In genomic region chr11:87778100-87778765, GRCm38 (mm10) we compare ENCODE assay signal across 8 mouse cellular contexts. TPM values are rescaled to one million over a fixed set of nuclear protein-coding genes. Genes with fewer than 3 reads are reported as not detected.
DNase-seq lines count a peak whose midpoint lies in the region; ATAC-seq lines count a peak whose summit lies in the region.

No protein-coding gene starts in this region.

- intact Hi-C loops in left cerebral cortex, postnatal 14 days (cut with DNase I): no loop called here

- H3K4me3 ChIP-seq in embryonic facial prominence, embryonic 12.5 days: peak overlapping the region; percentile 40
- peak overlapping the region; percentile 34 for H3K4me3 ChIP-seq in hindbrain, embryonic 16.5 days (ENCODE audit: low read length)

- H3K27ac ChIP-seq in embryonic facial prominence, embryonic 12.5 days: 0 out of 2 replicates have a peak overlapping the region, but pooled peaks have one; percentile 1
- peak overlapping the region; percentile 29; the same call in 1 of the 2 replicates for H3K27ac ChIP-seq in hindbrain, embryonic 16.5 days (ENCODE audit: low read depth, low read length)

- H3K4me1 ChIP-seq in embryonic facial prominence, embryonic 12.5 days: peaks cover 15% of the 10 kb centered on the region
- peaks cover 8% of the 10 kb centered on the region; the same call in 1 of the 2 replicates for H3K4me1 ChIP-seq in hindbrain, embryonic 16.5 days (ENCODE audit: control insufficient read depth, insufficient read depth, low read depth, low read length)

- peak; percentile 26 for DNase-seq in CD4-positive helper T cell, adult 2 months (ENCODE audit: low read depth, low spot score)
- peak; percentile 68 for DNase-seq in adrenal gland, adult 2 months
- peak; percentile 55 to 56 for DNase-seq in left cerebral cortex, postnatal 14 days (ENCODE audit: low spot score in 2 of 2)
- DNase-seq in lung, postnatal 4 days: peak; percentile 84 to 89
- peak; percentile 54 for DNase-seq in right cerebral cortex, postnatal 14 days
- DNase-seq in adipocyte (ENCODE audit: low spot score): no peak

- H3K9ac ChIP-seq in embryonic facial prominence, embryonic 12.5 days: peak overlapping the region; percentile 56
- peak overlapping the region; percentile 62 for H3K9ac ChIP-seq in hindbrain, embryonic 16.5 days (ENCODE audit: low read depth, low read length)

- 0 out of 2 replicates have a peak, but pooled peaks cover 12% of the 10 kb centered on the region for H3K27me3 ChIP-seq in embryonic facial prominence, embryonic 12.5 days
- no peaks in the 10 kb centered on the region; the same call in 1 of the 2 replicates for H3K27me3 ChIP-seq in hindbrain, embryonic 16.5 days (replicated peaks; ENCODE audit: control insufficient read depth, insufficient read depth, low read length)

- peak overlapping the region; percentile 76 for H3K4me2 ChIP-seq in embryonic facial prominence, embryonic 12.5 days (replicated peaks)
- H3K4me2 ChIP-seq in hindbrain, embryonic 16.5 days (ENCODE audit: low read length): peak overlapping the region; percentile 60

- H3K36me3 ChIP-seq in embryonic facial prominence, embryonic 12.5 days: no peaks in the 10 kb centered on the region
- peaks cover 17% of the 10 kb centered on the region for H3K36me3 ChIP-seq in hindbrain, embryonic 16.5 days (ENCODE audit: control insufficient read depth, insufficient read depth, low read length)

- H3K9me3 ChIP-seq in embryonic facial prominence, embryonic 12.5 days: no peaks in the 10 kb centered on the region
- H3K9me3 ChIP-seq in hindbrain, embryonic 16.5 days (ENCODE audit: control insufficient read depth, low read length): no peaks in the 10 kb centered on the region

- peak; percentile 79 for ATAC-seq in embryonic facial prominence, embryonic 12.5 days (ENCODE audit: insufficient number of reproducible peaks, insufficient read depth, low FRiP score, low TSS enrichment)
- peak; percentile 73 for ATAC-seq in hindbrain, embryonic 16.5 days

- 5% methylated on average over 30 of the region's 32 CpGs for WGBS in embryonic facial prominence, embryonic 12.5 days
- 9% methylated on average over 21 of the region's 32 CpGs for WGBS in hindbrain, embryonic 16.5 days

RNA-seq across cellular contexts. Expression of gene Mpo, which starts 15.1 kb away (rescaled TPM):
- under 1 TPM in 1 of 2 experiments, not detected in 1; 0.29 TPM for total RNA-seq in adrenal gland, adult 2 months (2021)
- polyA plus RNA-seq in adrenal gland, adult 2 months (2012; rRNA removed): not detected in 2 replicates
- polyA plus RNA-seq in embryonic facial prominence, embryonic 12.5 days (2016; fragmentation: Nextera tagmentation; extraction: Ambion mirVana): 3.0 and 3.4 TPM in 2 replicates
- polyA plus RNA-seq in hindbrain, embryonic 16.5 days (2015; fragmentation: Nextera tagmentation; extraction: Ambion mirVana): 0.10 and 0.45 TPM in 2 replicates
- total RNA-seq in left cerebral cortex, postnatal 14 days (2021): not detected

RNA-seq across cellular contexts. Expression of gene Tspoap1, which starts 17.9 kb away (rescaled TPM):
- 1 to 10 TPM; 3.3 to 4.6 TPM for total RNA-seq in adrenal gland, adult 2 months (2021)
- polyA plus RNA-seq in adrenal gland, adult 2 months (2012; rRNA removed): 6.6 and 9.7 TPM in 2 replicates
- polyA plus RNA-seq in embryonic facial prominence, embryonic 12.5 days (2016; fragmentation: Nextera tagmentation; extraction: Ambion mirVana): 5.1 and 8.6 TPM in 2 replicates
- 38.4 and 46.1 TPM in 2 replicates for polyA plus RNA-seq in hindbrain, embryonic 16.5 days (2015; fragmentation: Nextera tagmentation; extraction: Ambion mirVana)
- total RNA-seq in left cerebral cortex, postnatal 14 days (2021): 100 to 1,000 TPM; 154 to 162 TPM

RNA-seq across cellular contexts. Expression of gene Supt4a, which starts 40.9 kb away (rescaled TPM):
- 10 to 100 TPM; 43.3 to 74.3 TPM for total RNA-seq in adrenal gland, adult 2 months (2021)
- polyA plus RNA-seq in adrenal gland, adult 2 months (2012; rRNA removed): 18.5 and 21.4 TPM in 2 replicates
- 158 TPM in 2 replicates for polyA plus RNA-seq in embryonic facial prominence, embryonic 12.5 days (2016; fragmentation: Nextera tagmentation; extraction: Ambion mirVana)
- polyA plus RNA-seq in hindbrain, embryonic 16.5 days (2015; fragmentation: Nextera tagmentation; extraction: Ambion mirVana): 121 and 130 TPM in 2 replicates
- total RNA-seq in left cerebral cortex, postnatal 14 days (2021): 10 to 100 TPM; 60.6 to 67.6 TPM

RNA-seq across cellular contexts. Expression of gene Lpo, which starts 49.9 kb away (rescaled TPM):
- not detected for total RNA-seq in adrenal gland, adult 2 months (2021)
- not detected in 2 replicates for polyA plus RNA-seq in adrenal gland, adult 2 months (2012; rRNA removed)
- 0.56 and 0.83 TPM in 2 replicates for polyA plus RNA-seq in embryonic facial prominence, embryonic 12.5 days (2016; fragmentation: Nextera tagmentation; extraction: Ambion mirVana)
- polyA plus RNA-seq in hindbrain, embryonic 16.5 days (2015; fragmentation: Nextera tagmentation; extraction: Ambion mirVana): 2.3 and 4.5 TPM in 2 replicates
- under 1 TPM; 0.36 to 0.68 TPM for total RNA-seq in left cerebral cortex, postnatal 14 days (2021)
